Mouse (Mus musculus) embryonic facial prominence, embryonic 15.5 days (tissue): ENCODE data around the gene Sh3bp5. TPM values are rescaled to one million over a fixed set of nuclear protein-coding genes. Genes with fewer than 3 reads are reported as not detected.

Experiments
- ATAC-seq: fragments of 200-750 bp; cut with Nextera tagmentation; 2 replicates; pipeline ENCODE4 v1.8.0; 2017; ENCODE audit warnings: low read depth, moderate TSS enrichment; ENCODE audit not compliant: insufficient number of reproducible peaks, low FRiP score, low TSS enrichment
- H3K27ac ChIP-seq: fragments of 300-500 bp; sonication (generic); replicated peaks from 2 replicates; pipeline ENCODE4 v1.5.1; 2015; ENCODE audit warnings: mild to moderate bottlenecking, inconsistent platforms
- H3K27me3 ChIP-seq: fragments of 300-500 bp; sonication (generic); 2 replicates; pipeline ENCODE4 v1.6.1; 2015; ENCODE audit warnings: inconsistent platforms
- H3K36me3 ChIP-seq: fragments of 300-500 bp; sonication (generic); 2 replicates; pipeline ENCODE4 v1.6.1; 2015; ENCODE audit warnings: mild to moderate bottlenecking, inconsistent platforms
- H3K4me1 ChIP-seq: fragments of 300-500 bp; sonication (generic); 2 replicates; pipeline ENCODE4 v1.6.1; 2015; ENCODE audit warnings: inconsistent platforms
- H3K4me2 ChIP-seq: fragments of 300-500 bp; sonication (generic); replicated peaks from 2 replicates; pipeline ENCODE4 v1.6.1; 2015; ENCODE audit warnings: mild to moderate bottlenecking, inconsistent platforms
- H3K4me3 ChIP-seq: fragments of 300-500 bp; sonication (generic); replicated peaks from 2 replicates; pipeline ENCODE4 v1.5.1; 2015; ENCODE audit warnings: mild to moderate bottlenecking, inconsistent platforms
- H3K9ac ChIP-seq: fragments of 300-500 bp; sonication (generic); 2 replicates; pipeline ENCODE4 v1.6.1; 2015; ENCODE audit warnings: inconsistent platforms
- H3K9me3 ChIP-seq: fragments of 300-500 bp; sonication (generic); replicated peaks from 2 replicates; pipeline ENCODE4 v1.6.1; 2016; ENCODE audit warnings: inconsistent platforms
- WGBS: fragments of 180-500 bp; shearing (Covaris S2); methylation state at CpG from one replicate; pipeline ENCODE4 v1.1.7; 2015; 5-methylcytosine and 5-hydroxymethylcytosine counted together
- polyA plus RNA-seq: library from polyadenylated mRNA; unstranded; fragments of >200 nt; fragmentation: Nextera tagmentation; extraction: Ambion mirVana; gene quantifications from 2 replicates; pipeline ENCODE4 v1.2.1, GENCODE M21; 2015

The Sh3bp5 gene
- polyA plus RNA-seq, 1 experiment from 2014 or later = 29.1 TPM

DNA sequence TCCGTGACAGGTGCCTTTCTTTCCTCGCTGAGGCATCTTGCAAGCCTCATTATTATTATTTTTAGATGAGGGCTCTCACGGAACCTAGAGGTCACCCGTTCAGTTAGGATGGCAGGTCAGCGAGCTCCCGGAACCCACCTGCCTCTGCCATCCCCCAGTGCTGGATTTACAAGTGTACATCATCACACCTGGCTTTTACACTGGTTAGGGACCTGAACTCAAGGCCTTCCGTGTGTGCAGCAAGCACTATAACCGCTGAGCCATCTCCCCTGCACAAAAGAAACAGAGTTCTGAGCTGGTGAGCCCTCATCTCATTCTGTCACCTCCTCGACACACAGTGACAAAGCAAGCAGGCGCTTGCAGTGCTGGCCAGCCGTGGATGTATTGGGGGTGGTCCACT is 114.7 kb downstream of the Sh3bp5 start:
- Histone ChIP-seq H3K27me3 (no peaks in the 10 kb centered on the region), H3K27ac (no peak overlapping the region), H3K36me3 (no peaks in the 10 kb centered on the region), H3K9me3 (no peaks in the 10 kb centered on the region), H3K4me2 (no peak overlapping the region), H3K4me3 (no peak overlapping the region), H3K9ac (no peak overlapping the region), H3K4me1 (peaks cover 7% of the 10 kb centered on the region; the same call in 1 of the 2 replicates)
- 85% methylated on average over 11 of the region's 11 CpGs for WGBS
- no peak for ATAC-seq

DNA sequence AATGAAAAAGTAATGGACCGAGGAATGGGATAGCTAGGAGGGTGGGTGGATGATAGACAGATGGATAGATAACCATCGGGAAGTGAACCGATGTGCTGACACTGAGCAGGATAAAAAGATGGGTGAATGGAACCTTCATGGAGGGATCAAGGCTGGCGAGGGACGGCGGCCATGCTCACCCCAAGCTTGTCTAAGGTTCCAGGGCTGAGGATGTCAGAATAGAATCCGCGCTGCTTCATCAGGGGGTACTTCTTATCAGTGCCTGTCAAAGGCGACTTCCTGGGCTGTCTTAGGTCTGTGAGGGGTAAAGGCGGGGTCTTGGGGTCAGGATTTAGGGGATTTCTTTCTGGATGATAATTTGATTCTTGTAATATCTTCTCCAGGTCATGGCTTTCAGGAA is 116.3 kb downstream of the Sh3bp5 start:
- no peak for ATAC-seq
- Histone ChIP-seq H3K9ac (no peak overlapping the region), H3K27ac (no peak overlapping the region), H3K4me1 (peaks cover 7% of the 10 kb centered on the region; the same call in 1 of the 2 replicates), H3K4me3 (no peak overlapping the region), H3K36me3 (no peaks in the 10 kb centered on the region), H3K4me2 (no peak overlapping the region), H3K27me3 (no peaks in the 10 kb centered on the region; the same call in 1 of the 2 replicates), H3K9me3 (no peaks in the 10 kb centered on the region)
- WGBS = 84% methylated on average over 10 of the region's 10 CpGs

DNA sequence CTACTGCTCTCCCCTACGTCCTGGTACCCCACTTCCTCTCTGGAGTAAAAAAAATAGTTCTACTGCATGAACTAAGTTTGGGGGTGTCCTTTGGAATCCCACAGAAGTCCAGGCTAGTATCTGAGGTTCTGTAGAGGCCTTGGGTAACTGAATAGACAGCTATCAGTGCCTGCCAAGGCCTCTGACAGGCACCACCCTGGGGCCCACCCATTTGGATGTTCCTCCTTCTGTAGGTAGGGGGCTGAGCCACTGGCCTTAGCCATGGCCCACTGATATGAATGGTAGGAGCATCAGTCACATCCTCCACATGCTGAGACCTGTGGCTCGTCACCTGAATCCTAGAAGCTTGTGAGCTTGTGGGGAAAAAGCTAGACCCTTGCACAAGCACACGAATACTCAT is 118.1 kb downstream of the Sh3bp5 start:
- Histone ChIP-seq H3K36me3 (no peaks in the 10 kb centered on the region), H3K27ac (no peak overlapping the region), H3K4me1 (no peaks in the 10 kb centered on the region), H3K4me2 (no peak overlapping the region), H3K27me3 (no peaks in the 10 kb centered on the region; the same call in 1 of the 2 replicates), H3K4me3 (no peak overlapping the region), H3K9me3 (no peaks in the 10 kb centered on the region), H3K9ac (no peak overlapping the region)
- WGBS = 85% methylated on average over 3 of the region's 3 CpGs
- ATAC-seq = no peak

DNA sequence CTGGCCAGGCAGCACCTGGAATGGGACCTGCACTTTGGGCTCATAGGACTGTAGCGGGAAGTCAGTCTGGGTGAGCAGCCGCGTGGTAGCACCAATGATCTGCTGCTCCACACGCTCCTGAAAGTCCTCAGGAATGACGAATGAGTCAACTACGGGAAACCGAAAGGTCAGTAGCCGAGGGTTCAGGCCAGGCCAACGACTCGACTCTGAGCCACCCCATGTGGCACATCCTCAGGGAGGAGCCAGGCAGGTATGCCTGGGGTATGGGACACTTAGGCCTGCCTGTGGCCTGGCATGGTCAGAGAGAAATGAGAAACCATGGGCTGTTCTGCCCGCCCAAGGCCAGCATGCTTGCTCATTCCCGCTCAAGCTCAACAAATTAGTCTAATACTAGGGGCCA is 119.3 kb downstream of the Sh3bp5 start:
- H3K4me2 ChIP-seq = no peak overlapping the region
- 83% methylated on average over 12 of the region's 12 CpGs for WGBS

DNA sequence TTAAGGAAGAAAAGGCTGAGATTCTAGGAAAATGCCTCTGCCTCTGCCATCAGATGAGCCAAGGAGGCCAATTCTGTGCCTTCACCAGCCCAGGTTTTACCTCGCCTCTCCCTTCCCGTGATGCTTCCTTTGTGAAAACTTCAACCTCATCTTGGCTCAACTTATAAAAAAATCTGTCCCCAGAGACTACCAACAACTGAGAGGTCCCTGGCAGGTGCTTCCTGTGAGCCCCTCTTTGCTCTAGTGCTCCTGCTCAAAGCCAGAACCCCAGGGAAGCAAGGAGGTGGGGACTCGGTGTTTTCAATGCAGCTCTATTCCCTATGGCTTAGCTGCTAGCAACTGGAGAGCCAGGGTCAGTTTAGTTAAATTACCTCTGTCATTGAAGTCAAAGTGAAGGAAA is 122.7 kb downstream of the Sh3bp5 start:
- no peak for ATAC-seq
- Histone ChIP-seq H3K9ac (no peak overlapping the region), H3K9me3 (no peaks in the 10 kb centered on the region), H3K36me3 (no peaks in the 10 kb centered on the region), H3K4me2 (no peak overlapping the region), H3K27ac (no peak overlapping the region), H3K4me3 (no peak overlapping the region), H3K4me1 (no peaks in the 10 kb centered on the region), H3K27me3 (no peaks in the 10 kb centered on the region; the same call in 1 of the 2 replicates)
- 48% methylated on average over 3 of the region's 3 CpGs for WGBS

More for the DNA sequence above, 119.3 kb downstream of the Sh3bp5 start:
- Histone ChIP-seq H3K9me3 (no peaks in the 10 kb centered on the region), H3K36me3 (no peaks in the 10 kb centered on the region), H3K4me1 (no peaks in the 10 kb centered on the region), H3K9ac (no peak overlapping the region), H3K27ac (no peak overlapping the region), H3K4me3 (no peak overlapping the region), H3K27me3 (no peaks in the 10 kb centered on the region; the same call in 1 of the 2 replicates)
- ATAC-seq = no peak

Other genes starting within 250 kb of the Sh3bp5 start
- gene Tnnc1, start 227.8 kb downstream of the Sh3bp5 start, polyA plus RNA-seq = 267 and 372 TPM in 2 replicates
- 394 and 407 TPM in 2 replicates for gene Nisch, start 219.1 kb downstream of the Sh3bp5 start, polyA plus RNA-seq
- gene Sema3g, start 218.2 kb downstream of the Sh3bp5 start, polyA plus RNA-seq = 1.3 and 1.8 TPM in 2 replicates
- gene Phf7, start 184.8 kb downstream of the Sh3bp5 start, polyA plus RNA-seq = 10.1 and 12.1 TPM in 2 replicates
- 74.6 and 76.9 TPM in 2 replicates for gene Bap1, start 184.6 kb downstream of the Sh3bp5 start, polyA plus RNA-seq
- 6.0 and 7.2 TPM in 2 replicates for gene Dnah1, start 112.2 kb downstream of the Sh3bp5 start, polyA plus RNA-seq
- gene Capn7, start 99.4 kb downstream of the Sh3bp5 start, polyA plus RNA-seq = 41.6 and 42.3 TPM in 2 replicates
- gene Eaf1, start 58.3 kb upstream of the Sh3bp5 start, polyA plus RNA-seq = 26.1 and 27.0 TPM in 2 replicates
- 55.4 and 57.5 TPM in 2 replicates for gene Mettl6, start 59.0 kb upstream of the Sh3bp5 start, polyA plus RNA-seq
- 3.5 and 5.4 TPM in 2 replicates for gene Colq, start 155.3 kb upstream of the Sh3bp5 start, polyA plus RNA-seq
- 2.5 and 3.8 TPM in 2 replicates for gene Gm49387, start 204.8 kb upstream of the Sh3bp5 start, polyA plus RNA-seq
- gene Btd, start 204.9 kb upstream of the Sh3bp5 start, polyA plus RNA-seq = 33.5 and 33.7 TPM in 2 replicates
- gene Hacl1, start 205.2 kb upstream of the Sh3bp5 start, polyA plus RNA-seq = 11.5 and 13.3 TPM in 2 replicates